Mouse (Mus musculus) erythroid progenitor cell, adult 5-6 weeks (primary cell): ENCODE measurements around the gene Gm10842. TPM values are rescaled to one million over a fixed set of nuclear protein-coding genes. Genes with fewer than 3 reads are reported as not detected.

Experiments
- ATAC-seq: replicated peaks from 2 replicates; pipeline ENCODE4 v1.8.0; 2016; ENCODE audit warnings: moderate number of reproducible peaks, mild to moderate bottlenecking, moderate TSS enrichment, inconsistent platforms; ENCODE audit not compliant: poor library complexity, low FRiP score, severe bottlenecking
- total RNA-seq, 2 experiments: library from RNA; stranded (forward) in 1 of 2; stranded (reverse) in 1 of 2; fragments of 150-400 nt in 1 of 2; fragments of 186-747, 209-891 nt in 1 of 2; gene quantifications; 2 replicates each; pipeline versions ENCODE4 v1.2.3 to v1.2.4; 2015 to 2017; ENCODE audit warnings: low replicate concordance in 2 of 2

Gm10842 gene
- total RNA-seq, 2 experiments from 2014 or later: not detected

GRCm38 (mm10) chr11:105151226-105152016, 4.7 kb downstream of the Gm10842 start:
- ATAC-seq: no peak

DNA sequence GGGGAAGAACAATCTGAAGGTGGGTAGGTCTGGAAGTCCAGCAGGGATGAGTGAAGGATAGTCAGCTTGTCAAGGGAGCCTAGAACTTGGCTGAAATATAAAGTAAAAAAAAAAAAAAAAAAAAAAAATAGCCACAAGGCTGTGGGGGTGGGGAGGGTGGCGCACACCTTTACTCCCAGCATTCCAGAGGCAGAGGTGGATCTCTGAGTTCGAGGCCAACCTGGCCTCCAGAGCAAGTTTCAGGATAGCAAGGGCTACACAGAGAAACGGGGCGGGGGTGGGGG, 5.3 kb downstream of the Gm10842 start:
- no peak for ATAC-seq

GRCm38 (mm10) chr11:105152357-105152899, 5.7 kb downstream of the Gm10842 start:
- ATAC-seq: peak; percentile 76

GRCm38 (mm10) chr11:105153068-105153833, 6.6 kb downstream of the Gm10842 start:
- ATAC-seq: peak; percentile 63

DNA sequence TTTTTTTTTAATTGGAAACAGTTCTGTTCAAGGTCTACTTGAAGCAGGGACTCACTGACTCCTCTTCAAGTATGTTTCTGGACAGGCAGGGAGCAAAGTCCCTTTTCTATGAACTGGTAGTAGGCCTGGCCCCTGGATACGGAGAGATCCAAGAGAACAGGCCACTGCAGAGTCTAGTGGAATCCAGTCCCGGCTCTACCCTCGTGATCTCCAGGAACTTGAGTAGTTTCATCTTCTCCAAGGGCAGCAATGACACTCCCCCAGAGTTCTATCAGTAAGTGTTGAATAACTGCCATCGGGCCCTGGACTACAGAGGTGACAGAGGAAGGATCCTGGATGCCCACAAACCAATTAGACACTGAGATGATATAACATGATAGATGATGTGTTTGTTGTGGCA, 9.2 kb downstream of the Gm10842 start:
- ATAC-seq: no peak

DNA sequence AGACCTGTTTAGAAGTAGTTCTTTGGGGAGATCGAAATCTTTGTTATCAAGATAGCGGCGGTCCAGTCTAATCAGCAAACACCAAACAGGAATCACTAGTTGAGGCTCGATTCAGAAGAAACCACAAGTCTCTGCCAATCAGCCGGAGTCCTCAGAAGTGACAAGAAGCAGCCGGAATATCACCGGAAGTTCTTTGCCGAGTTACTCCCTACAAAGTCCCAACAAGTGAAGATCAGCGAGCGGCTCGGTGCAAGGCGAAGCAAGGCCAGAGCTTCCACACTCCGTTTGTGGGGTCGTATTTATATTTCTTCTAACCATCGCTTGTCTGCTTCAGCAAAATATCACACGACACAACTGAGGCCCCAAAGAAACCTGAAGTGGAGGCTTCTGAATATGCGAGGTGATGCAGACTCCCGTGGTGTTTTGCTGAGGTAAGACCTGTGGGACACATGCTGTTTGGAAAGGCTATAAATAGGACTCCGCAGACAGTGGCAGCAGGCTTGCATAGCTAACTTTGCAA, 10.1 kb downstream of the Gm10842 start:
- ATAC-seq: no peak

- ATAC-seq: no peak
Observed at GRCm38 (mm10) chr11:105158047-105158446, 11.4 kb downstream of the Gm10842 start.

DNA sequence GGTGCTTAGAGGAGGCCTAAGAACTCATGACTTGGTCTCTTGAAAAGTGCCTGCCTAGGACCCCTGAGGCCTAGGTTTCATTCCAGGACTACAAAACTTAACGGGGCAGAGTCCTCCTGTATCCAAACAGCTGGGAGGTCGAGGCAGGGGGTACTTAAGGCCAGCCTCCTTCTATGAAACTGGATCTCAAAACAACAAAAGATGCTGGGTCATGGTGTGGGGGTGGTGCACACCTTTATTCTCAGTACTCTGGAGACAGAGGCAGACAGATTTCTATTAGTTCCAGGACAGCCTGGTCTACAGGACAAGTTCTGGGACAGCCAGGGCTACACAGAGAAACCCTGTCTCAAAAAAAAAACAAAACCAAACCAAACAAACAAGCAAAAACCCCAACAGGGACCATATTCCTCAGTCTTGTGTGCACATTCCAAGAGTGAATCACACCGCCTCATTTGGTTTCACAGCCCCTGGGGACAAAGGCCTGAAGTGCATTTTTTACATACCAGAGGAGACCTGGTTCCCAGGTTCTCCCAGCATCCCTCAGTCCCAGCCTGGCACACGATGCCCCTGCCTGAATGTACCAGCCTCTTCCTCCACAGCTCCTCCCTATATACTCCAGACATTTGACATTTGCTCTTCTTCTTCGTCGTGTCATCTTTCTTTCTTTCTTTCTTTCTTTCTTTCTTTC, 13.1 kb downstream of the Gm10842 start:
- ATAC-seq: no peak

- no peak for ATAC-seq
Observed at GRCm38 (mm10) chr11:105161411-105161810, 14.7 kb downstream of the Gm10842 start.

GRCm38 (mm10) chr11:105164516-105165510, 18.1 kb downstream of the Gm10842 start:
- 0 out of 2 replicates have a peak, but pooled peaks have one; percentile 19 for ATAC-seq

DNA sequence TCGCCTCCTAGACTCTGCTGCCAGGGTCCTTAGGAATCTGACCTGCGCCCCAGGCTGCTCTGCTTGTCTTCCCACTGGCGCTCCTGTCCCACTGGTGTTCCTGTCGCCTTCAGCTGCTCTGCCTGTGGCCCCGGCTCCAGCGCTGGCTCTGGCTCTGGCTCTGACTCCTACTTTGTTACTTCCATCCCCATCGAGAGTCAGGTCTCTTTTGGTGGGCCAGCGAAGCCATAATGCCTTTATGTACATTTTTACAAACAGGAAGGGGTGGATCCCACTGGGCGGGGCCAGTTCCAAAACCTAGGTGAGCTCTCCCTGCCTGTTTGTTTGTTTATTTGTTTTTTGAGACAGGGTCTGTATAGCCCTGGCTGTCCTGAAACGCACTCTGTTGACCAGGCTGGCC, 20.1 kb downstream of the Gm10842 start:
- no peak for ATAC-seq

- ATAC-seq: no peak
Observed at GRCm38 (mm10) chr11:105178516-105178915, 31.8 kb downstream of the Gm10842 start, which contains the start of gene Tlk2. Gene Tlk2, plus strand, starts transcription at chr11:105178807.

GRCm38 (mm10) chr11:105179523-105179922, 32.8 kb downstream of the Gm10842 start:
- no peak for ATAC-seq

DNA sequence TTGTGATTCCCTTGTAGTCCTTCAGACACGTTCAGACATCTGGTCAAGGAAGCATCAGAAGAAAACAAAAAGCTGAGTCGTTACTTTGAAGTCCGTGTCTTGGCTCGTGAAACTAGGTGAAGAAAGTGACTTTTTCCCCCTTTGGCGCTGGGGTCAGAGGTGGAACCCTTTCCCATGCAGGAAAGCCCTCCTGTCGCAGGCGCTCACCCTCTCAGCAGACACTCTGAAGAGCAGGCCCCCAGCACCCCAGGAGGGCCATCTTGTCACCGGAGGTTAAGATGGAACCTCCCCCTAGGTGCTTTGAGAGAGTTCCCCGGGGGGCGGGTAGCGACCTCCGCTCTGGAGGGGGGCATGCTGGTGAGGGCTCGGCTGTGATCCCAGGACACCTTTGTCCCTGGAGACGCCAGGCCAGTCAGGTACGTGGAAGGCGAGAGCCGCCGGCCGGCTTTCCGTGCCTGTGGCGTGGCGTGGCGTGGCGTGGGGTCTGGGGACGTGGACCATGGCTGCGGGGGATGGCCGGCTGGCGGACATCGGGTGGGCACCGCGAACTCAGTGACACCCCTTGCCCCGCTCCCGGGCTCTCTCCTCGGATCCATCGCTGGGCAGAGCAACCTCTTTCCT, 33.9 kb downstream of the Gm10842 start:
- ATAC-seq: peak; percentile 59

DNA sequence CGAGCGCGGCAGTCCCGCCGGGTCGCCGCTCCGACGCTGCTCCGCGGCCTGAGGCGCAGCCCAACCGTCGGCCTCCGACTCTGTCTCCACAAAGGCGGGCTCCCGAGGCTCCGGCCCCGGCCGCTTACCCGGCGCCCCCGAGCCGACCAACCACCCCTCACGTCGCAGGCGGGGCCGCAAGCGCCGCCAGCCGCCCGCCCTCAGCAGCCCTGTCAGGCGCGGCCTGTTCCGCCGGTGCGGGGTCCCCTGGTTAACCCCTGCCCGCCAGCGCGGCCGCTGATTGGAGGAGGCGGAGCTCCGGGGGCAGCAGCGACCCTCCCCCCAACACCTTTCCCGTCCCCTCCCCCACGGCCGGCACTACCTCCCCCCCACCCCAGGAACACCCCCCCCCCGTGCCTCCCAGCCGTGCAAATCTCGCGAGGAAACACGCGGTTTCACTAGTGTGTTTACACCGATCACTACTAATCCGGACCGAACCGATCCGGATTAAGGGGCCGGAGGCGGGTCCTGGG, 34.5 kb downstream of the Gm10842 start:
- ATAC-seq: peak; percentile 80

DNA sequence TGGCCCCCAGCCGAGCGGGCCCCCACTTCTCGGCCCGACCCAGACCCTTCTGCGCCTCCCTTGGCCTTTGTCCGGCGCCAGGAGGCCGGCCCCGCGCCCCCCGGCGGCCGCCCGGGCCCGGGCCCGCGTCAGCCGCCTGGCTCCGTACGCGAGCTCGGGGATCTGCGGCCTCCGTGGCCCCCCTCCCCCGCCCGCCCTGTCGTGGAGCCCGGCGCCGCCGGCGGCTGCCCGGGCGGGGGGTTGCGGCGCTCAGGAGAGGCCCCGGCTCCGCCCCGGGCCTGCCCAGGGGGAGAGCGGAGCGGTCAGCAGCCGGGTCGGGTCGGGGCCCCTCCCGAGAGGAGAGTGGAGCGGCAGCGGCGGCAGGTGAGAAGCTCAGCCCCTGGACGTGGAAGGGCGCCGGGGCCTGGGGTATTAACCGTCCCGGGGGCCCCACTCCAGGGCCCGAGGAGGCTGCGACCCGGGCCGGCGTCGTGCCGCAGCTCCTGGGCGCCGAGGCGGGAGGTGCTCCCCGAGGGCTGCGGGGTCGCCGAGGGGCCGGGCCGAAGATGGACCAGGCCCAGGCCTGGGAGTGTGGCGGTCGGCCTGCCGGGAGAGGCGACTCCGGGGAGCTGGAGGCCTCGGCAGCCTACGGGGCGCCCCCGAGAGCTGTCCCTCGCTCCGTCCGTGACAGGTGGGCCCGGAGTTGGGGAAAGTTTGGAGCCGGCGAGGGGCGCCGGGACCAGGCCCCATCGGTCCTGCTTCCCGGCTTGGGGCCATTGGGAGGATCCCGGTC, 35.2 kb downstream of the Gm10842 start:
- ATAC-seq: peak; percentile 33

DNA sequence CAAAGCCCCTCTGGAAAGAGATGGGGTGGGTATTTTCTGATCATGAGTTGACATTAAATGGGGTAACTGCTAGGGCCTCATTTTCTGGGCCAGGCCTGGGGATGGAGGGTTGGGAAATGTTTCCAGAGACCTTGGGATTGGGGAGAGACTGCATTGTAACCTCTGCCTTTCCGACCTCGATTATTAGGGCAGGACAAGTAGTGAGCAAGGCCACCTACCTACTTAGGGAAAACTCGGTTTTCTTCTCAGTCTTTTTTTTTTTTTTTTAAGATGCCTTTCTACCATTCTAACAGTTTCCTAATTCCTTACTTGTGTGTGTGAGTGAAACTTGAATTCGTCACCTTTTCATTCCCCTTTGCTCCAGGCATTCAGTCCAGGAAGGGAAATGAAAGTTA, 35.8 kb downstream of the Gm10842 start:
- peak; percentile 31 for ATAC-seq

DNA sequence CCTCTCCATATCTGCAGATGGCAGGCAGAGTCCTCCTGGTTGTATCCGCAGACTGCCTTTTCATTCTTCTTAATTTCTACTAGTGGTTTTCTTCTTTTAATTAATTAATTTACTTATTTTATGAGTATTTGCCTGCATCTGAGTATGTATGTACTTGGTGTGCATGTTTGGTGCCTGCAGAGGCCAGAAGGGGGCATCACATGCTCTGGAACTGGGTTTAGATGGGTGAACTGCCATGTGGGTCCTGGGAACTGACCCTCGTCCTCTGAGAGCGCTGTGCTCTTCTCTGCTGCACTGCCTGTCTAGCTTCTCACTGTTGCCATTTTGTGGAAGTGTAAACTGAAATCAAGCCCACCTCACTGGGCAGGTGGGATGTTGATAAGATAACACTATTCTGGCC, 38.0 kb downstream of the Gm10842 start:
- no peak for ATAC-seq
